Mouse (Mus musculus): ENCODE results near the gene Zfp64.

Gene Zfp64

GRCm38 (mm10) chr2:168954835-168955716 lies at the start of gene Zfp64:
TSS of gene Zfp64 (minus strand) at chr2:168955587.
- peak; percentile 92 for DNase-seq (ENCODE audit: inconsistent ontology term)

GRCm38 (mm10) chr2:168992642-168993420 lies 37.4 kb upstream of the Zfp64 start:
- DNase-seq (ENCODE audit: inconsistent ontology term), result peak; percentile 22

GRCm38 (mm10) chr2:168990957-168991356 lies 35.6 kb upstream of the Zfp64 start:
- no peak for DNase-seq (ENCODE audit: inconsistent ontology term)

- peak; percentile 29 for DNase-seq (ENCODE audit: inconsistent ontology term)
These were observed 34.8 kb upstream of the Zfp64 start for GRCm38 (mm10) chr2:168990061-168990753.

- no peak for DNase-seq (ENCODE audit: inconsistent ontology term)
These were observed 32.7 kb upstream of the Zfp64 start for GRCm38 (mm10) chr2:168988056-168988455.

- no peak for DNase-seq (ENCODE audit: inconsistent ontology term)
These were observed 32.0 kb upstream of the Zfp64 start for GRCm38 (mm10) chr2:168987421-168987820.

- DNase-seq (ENCODE audit: inconsistent ontology term), result no peak
These were observed 26.6 kb upstream of the Zfp64 start for GRCm38 (mm10) chr2:168981951-168982350.

- no peak for DNase-seq (ENCODE audit: inconsistent ontology term)
These were observed 26.1 kb upstream of the Zfp64 start for GRCm38 (mm10) chr2:168981448-168981847.

- peak; percentile 22 for DNase-seq (ENCODE audit: inconsistent ontology term)
These were observed 25.5 kb upstream of the Zfp64 start for GRCm38 (mm10) chr2:168980859-168981258.

GRCm38 (mm10) chr2:168979742-168980141 lies 24.4 kb upstream of the Zfp64 start:
- DNase-seq (ENCODE audit: inconsistent ontology term), result no peak

- DNase-seq (ENCODE audit: inconsistent ontology term), result no peak
These were observed 22.6 kb upstream of the Zfp64 start for GRCm38 (mm10) chr2:168978031-168978430.

GRCm38 (mm10) chr2:168970131-168970530 lies 14.7 kb upstream of the Zfp64 start:
- no peak for DNase-seq (ENCODE audit: inconsistent ontology term)

- DNase-seq (ENCODE audit: inconsistent ontology term), result no peak
These were observed 12.9 kb upstream of the Zfp64 start for GRCm38 (mm10) chr2:168968136-168968925.

GRCm38 (mm10) chr2:168966525-168966924 lies 11.1 kb upstream of the Zfp64 start:
- no peak for DNase-seq (ENCODE audit: inconsistent ontology term)

GRCm38 (mm10) chr2:168964849-168965248 lies 9.5 kb upstream of the Zfp64 start:
- no peak for DNase-seq (ENCODE audit: inconsistent ontology term)

GRCm38 (mm10) chr2:168961729-168962666 lies 6.6 kb upstream of the Zfp64 start:
- no peak for DNase-seq (ENCODE audit: inconsistent ontology term)

- no peak for DNase-seq (ENCODE audit: inconsistent ontology term)
These were observed 5.4 kb upstream of the Zfp64 start for GRCm38 (mm10) chr2:168960814-168961213.

- DNase-seq (ENCODE audit: inconsistent ontology term), result no peak
These were observed 4.0 kb upstream of the Zfp64 start for GRCm38 (mm10) chr2:168959339-168959885.

- no peak for DNase-seq (ENCODE audit: inconsistent ontology term)
These were observed 511 bp upstream of the Zfp64 start for GRCm38 (mm10) chr2:168955850-168956346.

- DNase-seq (ENCODE audit: inconsistent ontology term), result no peak
These were observed 1.0 kb downstream of the Zfp64 start for GRCm38 (mm10) chr2:168954376-168954775.
